Mouse (Mus musculus): ENCODE data around the gene Ndufa8. TPM values are rescaled to one million over a fixed set of nuclear protein-coding genes. Genes with fewer than 3 reads are reported as not detected.

Ndufa8 gene
- total RNA-seq, 2 experiments from 2014 or later = 186 to 200 TPM

DNA sequence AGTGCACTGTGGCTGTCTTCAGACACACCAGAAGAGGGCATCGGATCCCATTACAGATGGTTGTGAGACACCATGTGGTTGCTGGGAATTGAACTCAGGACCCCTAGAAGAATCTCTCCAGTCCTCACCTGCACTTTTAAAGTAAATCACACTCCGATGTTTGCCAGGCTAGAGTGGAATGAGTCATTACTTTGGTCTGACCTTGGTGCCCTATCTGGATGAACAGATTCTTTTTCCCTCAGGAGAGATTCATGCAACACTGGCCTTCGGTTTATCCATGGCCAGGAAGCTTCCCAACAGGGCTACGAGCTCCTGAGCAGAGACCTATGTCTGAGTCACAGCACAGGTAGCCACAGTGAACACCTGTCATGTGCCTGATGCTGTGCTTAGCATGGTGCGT, 50.8 kb downstream of the Ndufa8 start:
- intact Hi-C loops (cut with DNase I) = no loop called here

DNA sequence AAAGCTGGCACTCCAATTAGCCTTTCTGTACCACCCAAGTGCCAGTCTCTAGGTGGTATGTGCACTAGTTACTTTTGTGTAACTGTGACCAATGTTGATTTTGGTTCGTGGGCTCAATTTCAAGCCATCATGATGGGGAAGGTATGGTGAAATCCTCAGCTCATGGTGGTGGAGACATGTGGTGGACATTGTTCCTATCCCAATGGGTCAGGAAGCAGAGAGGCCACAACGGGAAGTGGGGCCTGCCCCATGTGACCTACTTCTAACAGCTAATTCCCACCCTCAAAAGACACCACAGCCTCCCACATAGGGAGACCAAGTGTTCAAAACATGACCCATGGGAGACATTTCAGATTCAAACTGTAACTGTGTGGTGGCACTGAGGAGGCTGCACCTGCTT, 52.5 kb downstream of the Ndufa8 start:
- no peak for DNase-seq (ENCODE audit: low spot score in 2 of 2)
- intact Hi-C loops (cut with DNase I) = no loop called here

More for the DNA sequence above, 50.8 kb downstream of the Ndufa8 start:
- DNase-seq (ENCODE audit: low spot score in 2 of 2) = no peak

DNA sequence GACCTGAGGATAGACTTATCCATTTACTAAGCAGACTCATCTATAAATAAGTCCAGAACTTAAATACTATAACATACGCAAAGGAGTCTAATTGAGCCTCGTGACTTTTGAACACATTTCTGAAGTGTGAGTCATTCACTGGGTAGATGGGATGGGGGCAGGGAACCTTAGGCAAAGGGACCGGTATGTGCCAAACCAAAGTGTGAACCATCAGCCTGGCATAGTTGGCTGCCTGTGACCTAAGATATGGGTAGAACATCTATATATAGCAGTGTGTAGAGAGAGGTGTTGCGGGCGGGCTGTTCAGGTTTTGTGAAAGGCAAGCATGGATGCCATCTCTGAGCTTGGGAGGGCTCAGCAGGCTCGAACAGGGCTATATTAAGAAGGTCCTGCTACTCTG, 54.9 kb downstream of the Ndufa8 start:
- intact Hi-C loops (cut with DNase I) = no loop called here
- peak in 1 of 2 experiments; percentile 66 for DNase-seq (ENCODE audit: low spot score in 2 of 2)

DNA sequence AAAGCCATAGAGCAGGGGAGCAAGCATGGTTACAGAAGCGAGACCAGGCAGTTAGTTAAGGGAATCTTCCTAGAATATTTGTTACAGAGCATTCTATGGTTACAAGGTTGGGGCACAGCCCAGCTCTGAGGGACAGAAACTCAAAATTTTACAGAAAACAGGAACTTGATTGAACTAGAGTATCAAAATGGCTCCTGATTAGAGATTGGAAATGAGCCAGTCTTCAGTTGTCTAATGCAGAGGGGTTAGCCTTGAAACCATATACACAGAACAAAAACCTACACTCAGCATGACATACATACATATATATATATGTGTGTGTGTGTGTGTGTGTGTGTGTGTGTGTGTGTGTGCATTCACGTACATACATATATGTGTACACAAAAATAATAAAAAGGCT, 55.7 kb downstream of the Ndufa8 start:
- intact Hi-C loops (cut with DNase I) = no loop called here

DNA sequence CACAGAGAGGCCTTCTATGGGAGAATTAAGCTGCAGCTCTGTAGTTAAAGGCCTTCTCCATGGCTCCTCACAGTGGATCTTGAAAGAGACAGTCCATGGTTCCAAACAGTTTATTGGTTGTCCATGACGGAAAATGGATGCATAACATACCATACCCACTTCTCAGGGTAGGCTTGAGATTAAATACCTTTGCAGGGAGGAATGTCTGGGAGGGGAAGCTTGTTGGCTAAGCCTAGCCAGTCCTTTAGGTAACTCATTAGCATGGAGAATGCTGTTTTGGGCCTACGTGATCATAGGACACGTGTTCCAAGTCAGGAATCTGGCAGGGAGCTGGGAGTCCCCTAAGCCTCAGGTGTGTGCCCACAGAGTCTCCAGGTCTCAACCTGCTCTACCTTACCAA, 56.9 kb downstream of the Ndufa8 start:
- DNase-seq (ENCODE audit: low spot score in 2 of 2) = no peak
- intact Hi-C loops (cut with DNase I) = no loop called here

More for the DNA sequence above, 55.7 kb downstream of the Ndufa8 start:
- no peak for DNase-seq (ENCODE audit: low spot score in 2 of 2)

Other genes with a start within 250 kb of the Ndufa8 start
- gene Ttll11, start 69.5 kb downstream of the Ndufa8 start, total RNA-seq (2021) = 10 to 100 TPM; 25.7 to 26.5 TPM
- 1 to 10 TPM; 1.3 to 1.8 TPM for gene Morn5, start 52 bp upstream of the Ndufa8 start, total RNA-seq (2021)
- 10 to 100 TPM; 20.7 to 21.9 TPM for gene Lhx6, start 56.0 kb upstream of the Ndufa8 start, total RNA-seq (2021)
- 10 to 100 TPM; 14.2 to 16.1 TPM for gene Mrrf, start 87.0 kb upstream of the Ndufa8 start, total RNA-seq (2021)
- gene Rbm18, start 87.4 kb upstream of the Ndufa8 start, total RNA-seq (2021) = 10 to 100 TPM; 53.2 to 55.2 TPM
- 10 to 100 TPM; 16.0 to 16.2 TPM for gene Ptgs1, start 181.0 kb upstream of the Ndufa8 start, total RNA-seq (2021)

Measured in left cerebral cortex, postnatal 14 days (tissue).